8 mouse cellular contexts compared by ENCODE assay signal in the genomic region with DNA sequence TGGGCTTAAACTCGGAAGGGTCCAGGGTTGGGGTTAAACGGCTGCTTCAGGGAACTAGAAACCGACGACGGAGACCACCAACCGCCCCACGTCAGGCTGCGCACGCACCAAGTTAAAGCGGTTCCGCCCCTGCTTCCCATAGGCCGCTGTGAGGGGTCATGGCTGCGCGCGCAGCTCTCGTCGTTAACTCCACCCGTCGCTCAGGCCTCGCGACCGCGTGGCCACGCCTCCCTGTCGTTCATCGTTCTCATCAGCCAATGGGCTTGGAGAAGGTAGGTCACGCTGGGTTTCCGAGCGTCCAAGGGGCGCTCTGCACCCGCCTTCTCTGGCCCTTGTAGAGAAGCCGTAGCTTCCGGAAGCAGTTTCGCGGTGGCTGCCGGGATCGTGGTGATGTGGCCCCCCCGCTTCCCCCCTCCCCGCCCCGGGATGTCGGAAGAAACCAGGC. TPM values are rescaled to one million over a fixed set of nuclear protein-coding genes. Genes with fewer than 3 reads are reported as not detected.
DNase-seq lines count a peak whose midpoint lies in the region; ATAC-seq and TF ChIP-seq lines count a peak whose summit lies in the region.

A gene (minus strand): TSS at position 153 of the 445 bp plus-strand sequence.

- peak; percentile 100 for ATAC-seq in activated CD4-positive, CD25-positive, alpha-beta regulatory T cell, adult 4 months

- no peak for TF ChIP-seq CTCF in cortical plate, adult 2 months (IDR thresholded peaks at IDR 0.05; ENCODE audit: extremely low read depth, insufficient read depth, low read length)

- H3K27ac ChIP-seq in cortical plate, adult 2 months (ENCODE audit: insufficient read depth, low read length), result no peak within 1 kb of the TSS

- H3K4me3 ChIP-seq in cortical plate, adult 2 months (ENCODE audit: insufficient read depth, low read length), result peak within 1 kb of the TSS; percentile 59
- peak within 1 kb of the TSS; percentile 98 for H3K4me3 ChIP-seq in megakaryocyte, embryonic 14.5 days (replicated peaks)

- TF ChIP-seq POLR2A in cortical plate, adult 2 months (IDR thresholded peaks at IDR 0.05; ENCODE audit: extremely low read depth, insufficient read depth, low read length), result peak; percentile 90; the same call in 1 of the 2 replicates

- DNase-seq in gastrocnemius, adult 8-10 months (ENCODE audit: low spot score in 2 of 2), result peak; percentile 96 to 98
- peak; percentile 99 for DNase-seq in hindlimb bud, embryonic 11.5 days (ENCODE audit: extremely low spot score, low read depth, low spot score)
- peak; percentile 93 to 99 for DNase-seq in left cerebral cortex, adult 8-10 months (ENCODE audit: low spot score in 2 of 2)
- peak; percentile 100 for DNase-seq in right cerebral cortex, postnatal 10 days (ENCODE audit: low spot score in 2 of 2)
- peak; percentile 98 for DNase-seq in urinary bladder, postnatal 25 days (ENCODE audit: low spot score)

- H3K27me3 ChIP-seq in megakaryocyte, embryonic 14.5 days (replicated peaks), result no peaks in the 10 kb centered on the region

- peaks cover 57% of the 10 kb centered on the region for H3K36me3 ChIP-seq in megakaryocyte, embryonic 14.5 days (replicated peaks; ENCODE audit: low read length)

- no peaks in the 10 kb centered on the region for H3K9me3 ChIP-seq in megakaryocyte, embryonic 14.5 days

- peaks cover 6% of the 10 kb centered on the region; the same call in 1 of the 2 replicates for H3K4me1 ChIP-seq in cortical plate, adult 2 months (ENCODE audit: control insufficient read depth, insufficient read depth, low read length)
- H3K4me1 ChIP-seq in megakaryocyte, embryonic 14.5 days, result peaks cover 82% of the 10 kb centered on the region

RNA-seq across cellular contexts. Expression of the gene that starts here (rescaled TPM):
- polyA plus RNA-seq in activated CD4-positive, CD25-positive, alpha-beta regulatory T cell, adult 4 months (2017; shearing (Covaris generic)), result 100 to 1,000 TPM; 133 to 252 TPM
- polyA plus RNA-seq in cortical plate, adult 2 months (2012; rRNA removed), result 256 and 268 TPM in 2 replicates
- total RNA-seq in gastrocnemius, adult 8-10 months (2022), result 100 to 1,000 TPM; 137 to 150 (median 140) TPM
- 100 to 1,000 TPM; 204 to 222 (median 213) TPM for total RNA-seq in left cerebral cortex, adult 8-10 months (2022)
- 652 and 1,719 TPM in 2 replicates for polyA plus RNA-seq in megakaryocyte, embryonic 14.5 days (2012; ENCODE audit: insufficient read depth, low replicate concordance)
